Mouse (Mus musculus): ENCODE data around the gene Calr4. TPM values are rescaled to one million over a fixed set of nuclear protein-coding genes. Genes with fewer than 3 reads are reported as not detected.

The Calr4 gene
- not detected in 2 replicates for polyA plus RNA-seq (2015; fragmentation: Nextera tagmentation; extraction: Ambion mirVana)

DNA sequence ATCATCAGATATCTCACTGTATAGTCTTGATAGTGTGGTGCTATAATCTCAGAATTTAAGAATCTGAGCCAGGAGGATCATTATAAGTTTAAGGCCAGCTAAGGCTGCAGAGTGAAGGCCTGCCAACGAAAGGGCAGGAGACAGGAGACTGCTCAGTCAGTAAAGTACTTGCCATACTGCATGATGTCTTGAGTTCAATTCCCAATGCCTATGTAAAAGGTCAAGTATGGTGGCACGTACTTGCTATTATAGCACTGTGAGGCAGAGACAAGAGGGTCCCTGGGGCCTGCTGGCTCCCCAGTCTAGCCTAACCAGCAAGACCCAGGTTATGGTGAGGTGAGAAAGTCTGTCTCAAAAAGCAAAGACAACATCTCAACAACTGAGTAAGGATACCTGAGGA lies at the start of gene Calr4:
Calr4 (plus strand) TSS at position 301 of the 400 bp plus-strand sequence.
- ATAC-seq (ENCODE audit: insufficient read depth) = no peak
- H3K27me3 ChIP-seq = no peaks in the 10 kb centered on the region
- WGBS (ENCODE audit: insufficient replicate concordance) = 64% methylated on average over 2 of the region's 2 CpGs
- H3K36me3 ChIP-seq (replicated peaks) = no peaks in the 10 kb centered on the region
- H3K4me2 ChIP-seq = no peak within 1 kb of the TSS
- H3K9ac ChIP-seq = no peak within 1 kb of the TSS
- H3K4me3 ChIP-seq (replicated peaks) = no peak within 1 kb of the TSS
- no peaks in the 10 kb centered on the region for H3K4me1 ChIP-seq (replicated peaks)
- no peaks in the 10 kb centered on the region for H3K9me3 ChIP-seq (replicated peaks)
- no peak within 1 kb of the TSS for H3K27ac ChIP-seq (replicated peaks)

- H3K4me1 ChIP-seq (replicated peaks) = no peaks in the 10 kb centered on the region
- H3K27me3 ChIP-seq = no peaks in the 10 kb centered on the region
- no peak overlapping the region for H3K9ac ChIP-seq
- H3K4me2 ChIP-seq = no peak overlapping the region
- no peaks in the 10 kb centered on the region for H3K9me3 ChIP-seq (replicated peaks)
- ATAC-seq (ENCODE audit: insufficient read depth) = no peak
- H3K27ac ChIP-seq (replicated peaks) = no peak overlapping the region
- 68% methylated on average over 8 of the region's 8 CpGs for WGBS (ENCODE audit: insufficient replicate concordance)
- H3K36me3 ChIP-seq (replicated peaks) = no peaks in the 10 kb centered on the region
- H3K4me3 ChIP-seq (replicated peaks) = no peak overlapping the region
Observed at GRCm38 (mm10) chr4:109185616-109186405, 48.5 kb upstream of the Calr4 start.

DNA sequence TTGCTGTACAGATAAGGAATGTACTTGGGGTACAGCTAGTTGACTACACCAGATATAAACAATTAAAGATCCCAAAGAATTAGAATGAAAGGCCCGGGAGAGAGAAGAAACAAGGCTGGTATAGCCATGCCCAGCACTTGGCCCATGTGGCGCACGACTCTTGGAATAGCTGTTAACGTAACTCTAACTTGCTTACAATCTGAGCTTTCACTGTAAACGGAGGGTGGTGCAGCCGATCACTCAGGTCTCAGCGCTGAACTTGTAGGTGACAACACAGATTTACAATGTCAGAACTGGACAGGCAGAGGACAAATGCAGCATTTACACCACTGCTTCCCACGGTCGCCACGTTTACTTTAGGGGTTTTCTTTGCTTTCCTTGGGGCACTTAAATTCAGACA lies 42.7 kb upstream of the Calr4 start:
- H3K4me2 ChIP-seq = no peak overlapping the region
- H3K27ac ChIP-seq (replicated peaks) = no peak overlapping the region
- no peaks in the 10 kb centered on the region for H3K27me3 ChIP-seq
- no peak overlapping the region for H3K4me3 ChIP-seq (replicated peaks)
- WGBS (ENCODE audit: insufficient replicate concordance) = 67% methylated on average over 10 of the region's 10 CpGs
- ATAC-seq (ENCODE audit: insufficient read depth) = no peak
- H3K4me1 ChIP-seq (replicated peaks) = no peaks in the 10 kb centered on the region; the same call in 1 of the 2 replicates
- no peaks in the 10 kb centered on the region for H3K36me3 ChIP-seq (replicated peaks)
- no peak overlapping the region for H3K9ac ChIP-seq
- H3K9me3 ChIP-seq (replicated peaks) = no peaks in the 10 kb centered on the region

DNA sequence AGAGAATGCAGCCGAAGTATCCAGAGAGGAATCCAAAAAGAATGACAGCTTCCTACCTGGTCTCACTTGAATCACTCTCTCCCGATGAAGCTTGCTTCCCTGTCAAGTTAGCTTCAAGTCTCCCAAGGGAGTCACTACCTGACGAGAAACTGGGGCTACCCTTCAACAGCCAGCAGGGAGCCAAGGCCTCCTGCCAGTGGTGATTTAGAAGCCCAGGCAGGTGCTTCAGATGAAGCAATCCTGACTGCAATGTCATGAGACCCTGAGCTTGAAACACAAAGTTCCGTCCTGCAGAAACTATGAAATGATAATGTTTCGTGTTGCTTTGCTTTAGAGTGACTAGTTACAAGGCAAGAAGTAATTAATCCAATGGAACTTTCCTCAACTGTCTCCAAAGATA lies 40.4 kb upstream of the Calr4 start:
- no peak overlapping the region for H3K4me3 ChIP-seq (replicated peaks)
- no peak for ATAC-seq (ENCODE audit: insufficient read depth)
- H3K27me3 ChIP-seq = no peaks in the 10 kb centered on the region
- H3K4me1 ChIP-seq (replicated peaks) = no peaks in the 10 kb centered on the region; the same call in 1 of the 2 replicates
- H3K9ac ChIP-seq = no peak overlapping the region
- no peak overlapping the region for H3K4me2 ChIP-seq
- no peaks in the 10 kb centered on the region for H3K36me3 ChIP-seq (replicated peaks)
- H3K9me3 ChIP-seq (replicated peaks) = no peaks in the 10 kb centered on the region
- no peak overlapping the region for H3K27ac ChIP-seq (replicated peaks)
- 66% methylated on average over 5 of the region's 5 CpGs for WGBS (ENCODE audit: insufficient replicate concordance)

DNA sequence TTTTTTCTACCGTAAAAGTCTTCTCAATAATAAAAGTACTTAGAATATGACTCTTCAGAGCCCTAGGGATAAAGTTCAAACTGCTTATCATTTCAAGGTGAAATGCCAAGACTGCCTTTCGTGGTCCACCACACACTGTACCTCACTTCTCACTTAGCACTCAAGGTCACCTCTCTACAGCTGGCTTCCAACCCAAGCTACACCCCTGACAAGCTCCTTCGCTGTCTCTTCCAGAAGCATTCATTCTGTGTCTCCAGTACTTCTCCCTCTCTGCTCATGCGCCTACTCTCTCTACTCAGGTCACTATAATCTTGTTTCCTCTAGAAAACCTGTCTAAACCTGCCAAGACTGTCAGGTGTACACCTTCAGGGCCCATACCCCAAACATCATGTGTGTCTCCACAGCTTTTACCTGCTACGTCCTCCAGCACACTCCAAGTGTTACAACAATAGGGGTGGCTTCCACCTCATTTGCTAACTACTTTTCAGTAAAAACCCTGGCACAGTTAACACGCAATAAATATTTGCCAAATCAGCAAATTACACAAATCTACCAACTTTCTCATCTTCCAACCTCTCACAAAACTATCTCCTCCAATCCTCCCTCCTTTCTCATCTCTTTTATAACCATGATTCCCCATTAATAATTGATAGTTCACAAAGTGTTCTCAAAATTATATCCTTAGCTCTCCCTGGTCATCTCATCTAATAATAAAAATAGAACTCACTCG lies 38.2 kb upstream of the Calr4 start:
- Histone ChIP-seq H3K9ac (no peak overlapping the region), H3K4me1 (replicated peaks) (peaks cover 6% of the 10 kb centered on the region), H3K27ac (replicated peaks) (no peak overlapping the region), H3K4me2 (no peak overlapping the region), H3K36me3 (replicated peaks) (no peaks in the 10 kb centered on the region), H3K27me3 (no peaks in the 10 kb centered on the region), H3K9me3 (replicated peaks) (no peaks in the 10 kb centered on the region), H3K4me3 (replicated peaks) (no peak overlapping the region)
- ATAC-seq (ENCODE audit: insufficient read depth) = no peak
- 71% methylated on average over 7 of the region's 7 CpGs for WGBS (ENCODE audit: insufficient replicate concordance)

GRCm38 (mm10) chr4:109199069-109199468 lies 35.2 kb upstream of the Calr4 start:
- H3K4me2 ChIP-seq = no peak overlapping the region
- H3K4me3 ChIP-seq (replicated peaks) = no peak overlapping the region
- H3K36me3 ChIP-seq (replicated peaks) = no peaks in the 10 kb centered on the region
- no peak overlapping the region for H3K27ac ChIP-seq (replicated peaks)
- ATAC-seq (ENCODE audit: insufficient read depth) = no peak
- H3K4me1 ChIP-seq (replicated peaks) = peaks cover 16% of the 10 kb centered on the region
- no peaks in the 10 kb centered on the region for H3K9me3 ChIP-seq (replicated peaks)
- no peak overlapping the region for H3K9ac ChIP-seq
- no peaks in the 10 kb centered on the region for H3K27me3 ChIP-seq
- WGBS (ENCODE audit: insufficient replicate concordance) = 75% methylated on average over 4 of the region's 4 CpGs

- WGBS (ENCODE audit: insufficient replicate concordance) = under 1% methylated on average over 59 of the region's 59 CpGs
- H3K4me1 ChIP-seq (replicated peaks) = peaks cover 31% of the 10 kb centered on the region
- H3K36me3 ChIP-seq (replicated peaks) = no peaks in the 10 kb centered on the region
- ATAC-seq (ENCODE audit: insufficient read depth) = peak; percentile 93
- no peaks in the 10 kb centered on the region for H3K27me3 ChIP-seq
- H3K4me2 ChIP-seq = peak within 1 kb of the TSS; percentile 98
- peak within 1 kb of the TSS; percentile 78 for H3K9ac ChIP-seq
- H3K9me3 ChIP-seq (replicated peaks) = no peaks in the 10 kb centered on the region
- H3K4me3 ChIP-seq (replicated peaks) = peak within 1 kb of the TSS; percentile 92
- H3K27ac ChIP-seq (replicated peaks) = peak within 1 kb of the TSS; percentile 84
Observed at GRCm38 (mm10) chr4:109201582-109202424, 32.5 kb upstream of the Calr4 start, which contains the start of gene Osbpl9. Osbpl9 (minus strand) TSS chr4:109202272.

- Histone ChIP-seq H3K4me2 (no peak overlapping the region), H3K36me3 (replicated peaks) (no peaks in the 10 kb centered on the region), H3K4me1 (replicated peaks) (peaks cover 34% of the 10 kb centered on the region), H3K27me3 (no peaks in the 10 kb centered on the region), H3K4me3 (replicated peaks) (no peak overlapping the region), H3K27ac (replicated peaks) (no peak overlapping the region), H3K9ac (no peak overlapping the region), H3K9me3 (replicated peaks) (no peaks in the 10 kb centered on the region)
- WGBS (ENCODE audit: insufficient replicate concordance) = 61% methylated on average over 1 of the region's 1 CpGs
- no peak for ATAC-seq (ENCODE audit: insufficient read depth)
Observed at GRCm38 (mm10) chr4:109203931-109204330, 30.4 kb upstream of the Calr4 start.

- 59% methylated on average over 1 of the region's 1 CpGs for WGBS (ENCODE audit: insufficient replicate concordance)
- no peaks in the 10 kb centered on the region for H3K36me3 ChIP-seq (replicated peaks)
- peaks cover 34% of the 10 kb centered on the region for H3K4me1 ChIP-seq (replicated peaks)
- no peak for ATAC-seq (ENCODE audit: insufficient read depth)
- H3K9me3 ChIP-seq (replicated peaks) = no peaks in the 10 kb centered on the region
- H3K27me3 ChIP-seq = no peaks in the 10 kb centered on the region
- no peak overlapping the region for H3K4me2 ChIP-seq
- H3K4me3 ChIP-seq (replicated peaks) = no peak overlapping the region
- H3K9ac ChIP-seq = no peak overlapping the region
- H3K27ac ChIP-seq (replicated peaks) = no peak overlapping the region
Observed at GRCm38 (mm10) chr4:109204416-109204815, 29.9 kb upstream of the Calr4 start.

GRCm38 (mm10) chr4:109207524-109207923 lies 26.8 kb upstream of the Calr4 start:
- 48% methylated on average over 5 of the region's 5 CpGs for WGBS (ENCODE audit: insufficient replicate concordance)
- Histone ChIP-seq H3K27ac (replicated peaks) (no peak overlapping the region), H3K9me3 (replicated peaks) (no peaks in the 10 kb centered on the region), H3K36me3 (replicated peaks) (no peaks in the 10 kb centered on the region), H3K4me3 (replicated peaks) (no peak overlapping the region), H3K27me3 (no peaks in the 10 kb centered on the region), H3K9ac (no peak overlapping the region), H3K4me2 (no peak overlapping the region), H3K4me1 (replicated peaks) (peaks cover 18% of the 10 kb centered on the region)
- no peak for ATAC-seq (ENCODE audit: insufficient read depth)

DNA sequence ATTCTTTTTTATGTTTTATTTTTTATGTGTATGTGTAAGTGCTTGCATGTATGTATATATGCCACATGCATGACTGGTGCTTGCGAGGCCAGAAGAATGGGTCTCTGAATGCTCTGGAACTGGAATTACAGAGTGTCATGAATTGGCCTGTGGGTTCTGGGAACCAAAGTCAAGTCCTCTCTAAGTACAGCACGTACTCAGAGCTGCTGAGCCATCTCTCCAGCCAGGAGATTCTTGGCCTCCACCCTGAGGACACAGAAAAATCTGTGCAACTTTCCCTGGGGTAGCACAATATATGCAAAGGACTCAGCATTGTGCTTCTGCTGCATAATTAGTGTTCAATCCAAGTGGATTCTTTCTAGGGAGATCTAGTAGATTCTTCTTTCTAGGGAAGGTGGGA lies 24.0 kb upstream of the Calr4 start:
- Histone ChIP-seq H3K36me3 (replicated peaks) (no peaks in the 10 kb centered on the region), H3K4me3 (replicated peaks) (no peak overlapping the region), H3K27me3 (no peaks in the 10 kb centered on the region), H3K4me2 (no peak overlapping the region), H3K27ac (replicated peaks) (no peak overlapping the region), H3K4me1 (replicated peaks) (peaks cover 10% of the 10 kb centered on the region), H3K9me3 (replicated peaks) (no peaks in the 10 kb centered on the region), H3K9ac (no peak overlapping the region)
- WGBS (ENCODE audit: insufficient replicate concordance) = 71% methylated on average over 2 of the region's 2 CpGs
- ATAC-seq (ENCODE audit: insufficient read depth) = no peak
